In the genomic region with DNA sequence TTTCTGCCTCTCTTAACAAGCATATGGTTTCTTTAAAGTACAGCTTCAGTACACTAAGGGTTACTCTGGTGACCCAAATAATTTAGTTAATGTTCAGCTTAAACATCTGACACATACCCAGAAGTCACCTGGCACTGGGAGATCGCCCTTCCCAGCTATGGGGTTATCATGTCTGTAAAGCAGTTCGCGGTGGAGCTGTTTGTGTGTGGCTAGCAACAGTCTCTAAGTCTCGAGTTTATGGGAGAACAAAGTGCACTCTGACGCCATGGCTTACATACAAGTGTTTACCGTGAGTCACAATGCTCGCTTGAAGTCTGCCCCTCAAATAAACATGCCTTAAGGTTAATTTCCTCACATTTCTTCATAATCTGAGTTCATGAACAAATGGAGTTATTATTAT, we compare ENCODE assay signal across 15 mouse cellular contexts.
A peak's percentile ranks its signal among the peaks of the same experiment; 100 is the strongest.
DNase-seq lines count a peak whose midpoint lies in the region; ATAC-seq and TF ChIP-seq lines count a peak whose summit lies in the region.
"Had no signal": no experiment of that assay in that cellular context is flagged by ENCODE, and none has a peak within 500 bp of the region (broad histone marks: within the 10 kb centered on the region; RNA-seq: fewer than 3 reads in every experiment).

No protein-coding gene starts in this region.

- no peak for TF ChIP-seq CTCF in heart, postnatal 0 days (IDR thresholded peaks at IDR 0.05; ENCODE audit: low read depth)

- no peaks in the 10 kb centered on the region for H3K36me3 ChIP-seq in heart, postnatal 0 days (replicated peaks; ENCODE audit: control insufficient read depth, insufficient read depth, low read length)
- H3K36me3 ChIP-seq in liver, embryonic 15.5 days (replicated peaks), result no peaks in the 10 kb centered on the region
- no peaks in the 10 kb centered on the region for H3K36me3 ChIP-seq in stomach, embryonic 16.5 days (ENCODE audit: control insufficient read depth, insufficient read depth, low read length)
- H3K36me3 ChIP-seq: lung, embryonic 15.5 days; midbrain, embryonic 13.5 days; neural tube, embryonic 13.5 days had no signal

- H3K4me1 ChIP-seq in heart, postnatal 0 days (ENCODE audit: control insufficient read depth, insufficient read depth), result no peaks in the 10 kb centered on the region
- no peaks in the 10 kb centered on the region for H3K4me1 ChIP-seq in liver, embryonic 15.5 days (replicated peaks)
- peaks cover 12% of the 10 kb centered on the region; the same call in 1 of the 2 replicates for H3K4me1 ChIP-seq in stomach, embryonic 16.5 days (ENCODE audit: control insufficient read depth, insufficient read depth, low read length)
- H3K4me1 ChIP-seq: lung, embryonic 15.5 days; neural tube, embryonic 13.5 days had no signal

- TF ChIP-seq EP300 in heart, postnatal 0 days (IDR thresholded peaks at IDR 0.05; ENCODE audit: low read depth), result no peak

- H3K4me2 ChIP-seq in heart, postnatal 0 days (ENCODE audit: low read depth, low read length), result no peak overlapping the region
- no peak overlapping the region for H3K4me2 ChIP-seq in liver, embryonic 15.5 days
- no peak overlapping the region for H3K4me2 ChIP-seq in stomach, embryonic 16.5 days (ENCODE audit: low read depth, low read length)
- H3K4me2 ChIP-seq: lung, embryonic 15.5 days; midbrain, embryonic 13.5 days; neural tube, embryonic 13.5 days had no signal

- no peaks in the 10 kb centered on the region for H3K9me3 ChIP-seq in heart, postnatal 0 days (replicated peaks; ENCODE audit: control insufficient read depth, low read length)
- no peaks in the 10 kb centered on the region for H3K9me3 ChIP-seq in liver, embryonic 15.5 days (replicated peaks)
- no peaks in the 10 kb centered on the region for H3K9me3 ChIP-seq in stomach, embryonic 16.5 days (replicated peaks; ENCODE audit: control insufficient read depth, low read length)
- H3K9me3 ChIP-seq: lung, embryonic 15.5 days; midbrain, embryonic 13.5 days; neural tube, embryonic 13.5 days had no signal

- peak; percentile 19 for DNase-seq in heart, postnatal 0 days (ENCODE audit: low spot score)
- DNase-seq in heart, adult 9 months (ENCODE audit: low spot score in 2 of 2), result no peak
- peak; percentile 30 for DNase-seq in kidney, postnatal 10 days
- DNase-seq in adrenal gland, postnatal 36 days, result no peak
- DNase-seq in testis, postnatal 14 days (ENCODE audit: low spot score), result no peak
- DNase-seq: cerebellum, postnatal 25 days; heart, postnatal 14 days; right cerebral cortex, postnatal 14 days had no signal

- 47% methylated on average over 7 of the region's 7 CpGs for WGBS in heart, postnatal 0 days
- WGBS in liver, embryonic 15.5 days (ENCODE audit: insufficient replicate concordance), result 45% methylated on average over 7 of the region's 7 CpGs
- WGBS in stomach, embryonic 16.5 days, result 57% methylated on average over 7 of the region's 7 CpGs

- H3K27ac ChIP-seq in heart, postnatal 0 days (ENCODE audit: low read depth), result no peak overlapping the region
- 0 out of 2 replicates have a peak overlapping the region, but pooled peaks have one; percentile 5 for H3K27ac ChIP-seq in liver, embryonic 15.5 days (replicated peaks)
- H3K27ac ChIP-seq in stomach, embryonic 16.5 days (ENCODE audit: low read length), result no peak overlapping the region
- H3K27ac ChIP-seq: lung, embryonic 15.5 days; midbrain, embryonic 13.5 days; neural tube, embryonic 13.5 days had no signal

- no peak overlapping the region for H3K9ac ChIP-seq in heart, postnatal 0 days (replicated peaks; ENCODE audit: low read depth, low read length)
- no peak overlapping the region for H3K9ac ChIP-seq in liver, embryonic 15.5 days
- no peak overlapping the region for H3K9ac ChIP-seq in stomach, embryonic 16.5 days (ENCODE audit: low read length)
- H3K9ac ChIP-seq: lung, embryonic 15.5 days; midbrain, embryonic 13.5 days; neural tube, embryonic 13.5 days had no signal

- ATAC-seq in heart, postnatal 0 days (ENCODE audit: insufficient read depth, low read depth), result peak; percentile 49; the same call in 1 of the 2 replicates
- peak; percentile 78 for ATAC-seq in liver, embryonic 15.5 days (ENCODE audit: insufficient read depth)
- ATAC-seq in stomach, embryonic 16.5 days (ENCODE audit: insufficient read depth, low FRiP score), result peak; percentile 79
- ATAC-seq in cerebellum, adult (ENCODE audit: insufficient number of reproducible peaks, low FRiP score, low TSS enrichment), result no peak
- ATAC-seq: activated CD4-positive, CD25-positive, alpha-beta regulatory T cell, adult 4 months; midbrain, embryonic 13.5 days had no signal

- H3K27me3 ChIP-seq in heart, postnatal 0 days (ENCODE audit: control insufficient read depth, insufficient read depth, low read length), result no peaks in the 10 kb centered on the region
- H3K27me3 ChIP-seq in liver, embryonic 15.5 days, result no peaks in the 10 kb centered on the region
- H3K27me3 ChIP-seq in stomach, embryonic 16.5 days (ENCODE audit: control insufficient read depth, insufficient read depth, low read length), result no peaks in the 10 kb centered on the region
- H3K27me3 ChIP-seq: lung, embryonic 15.5 days; midbrain, embryonic 13.5 days; neural tube, embryonic 13.5 days had no signal

- no peak overlapping the region for H3K4me3 ChIP-seq in heart, postnatal 0 days (ENCODE audit: low read depth, low read length)
- H3K4me3 ChIP-seq in liver, embryonic 15.5 days (replicated peaks), result no peak overlapping the region
- H3K4me3 ChIP-seq in stomach, embryonic 16.5 days (replicated peaks; ENCODE audit: low read length), result no peak overlapping the region
- H3K4me3 ChIP-seq: lung, embryonic 15.5 days; midbrain, embryonic 13.5 days; neural tube, embryonic 13.5 days had no signal

Comparison
In these comparisons a context has a peak if more than half of its experiments do, and no peak if none do; other contexts are left out.
1. DNase-seq: peak in heart, postnatal 0 days (single experiment) and kidney, postnatal 10 days (single experiment); none in heart, adult 9 months (0 of 2), adrenal gland, postnatal 36 days (0 of 2) and testis, postnatal 14 days (single experiment).